Mouse (Mus musculus) skeletal muscle tissue, adult 2 months (tissue): ENCODE data around the gene Lrrc4c.

Experiments
- DNase-seq: peaks from one replicate; pipeline ENCODE4 v3.0.0-alpha.2; 2012; ENCODE audit warnings: low read depth, low spot score

The Lrrc4c gene

GRCm38 (mm10) chr2:97604688-97605215, 1286.8 kb downstream of the Lrrc4c start:
- DNase-seq, result no peak

GRCm38 (mm10) chr2:97609436-97609835, 1291.5 kb downstream of the Lrrc4c start:
- no peak for DNase-seq

- DNase-seq, result no peak
These were observed 1292.6 kb downstream of the Lrrc4c start for GRCm38 (mm10) chr2:97610566-97610965.

GRCm38 (mm10) chr2:97614724-97615123, 1296.8 kb downstream of the Lrrc4c start:
- no peak for DNase-seq

- no peak for DNase-seq
These were observed 1300.6 kb downstream of the Lrrc4c start for GRCm38 (mm10) chr2:97618589-97618988.

GRCm38 (mm10) chr2:97639941-97640340, 1322.0 kb downstream of the Lrrc4c start:
- DNase-seq, result no peak

DNA sequence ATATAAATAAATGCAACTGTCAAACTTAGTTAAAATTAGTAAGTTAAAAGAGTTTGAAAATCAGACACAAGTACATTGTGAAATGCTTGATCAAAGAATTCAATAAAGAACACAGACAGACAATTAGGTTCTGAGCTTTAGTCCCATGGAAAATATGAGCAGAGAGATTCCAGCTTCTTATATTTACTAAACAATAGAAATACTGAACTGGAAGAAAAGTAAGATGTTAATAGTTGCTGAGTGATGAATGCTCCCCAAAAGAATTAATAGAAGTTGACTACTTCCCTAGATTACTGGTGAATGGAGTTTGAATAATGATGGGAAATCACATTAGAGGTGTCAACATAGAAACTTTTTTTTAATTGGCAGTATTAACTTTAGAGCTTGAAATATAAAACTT, 1323.7 kb downstream of the Lrrc4c start:
- DNase-seq, result no peak

DNA sequence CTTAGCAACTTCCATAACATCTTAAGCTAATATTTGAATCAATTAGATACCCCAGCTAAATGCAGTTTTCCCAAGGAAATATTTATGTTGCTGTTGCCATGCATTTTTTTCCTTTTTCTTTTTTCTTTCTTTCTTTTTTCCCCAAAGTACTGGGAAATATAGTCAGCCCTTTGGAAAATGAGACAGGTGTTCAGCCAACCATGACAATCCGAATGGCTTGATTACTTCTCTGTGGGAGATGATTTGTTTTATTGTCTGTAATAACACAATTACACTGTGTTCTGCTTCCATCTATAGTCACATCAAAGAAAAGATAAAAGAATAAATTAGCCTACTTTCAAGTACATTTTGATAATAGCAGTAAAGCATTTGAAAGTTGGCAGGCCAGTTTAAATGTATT, 1334.7 kb downstream of the Lrrc4c start:
- no peak for DNase-seq
